Mouse (Mus musculus): Measurements from ENCODE around the gene Hlf. TPM values are rescaled to one million over a fixed set of nuclear protein-coding genes. Genes with fewer than 3 reads are reported as not detected.

Hlf gene
- 1.6 and 2.4 TPM in 2 replicates for polyA plus RNA-seq (2015; fragmentation: Nextera tagmentation; extraction: Ambion mirVana)

GRCm38 (mm10) chr11:90390817-90391173 is at the start of gene Hlf:
Hlf (minus strand) TSS chr11:90390895.

Other genes with a start within 250 kb of the Hlf start
- gene Gm45716, start 203.2 kb downstream of the Hlf start, polyA plus RNA-seq (2015; fragmentation: Nextera tagmentation; extraction: Ambion mirVana), result 43.9 and 47.3 TPM in 2 replicates
- 20.0 and 49.3 TPM in 2 replicates for gene Mmd, start 141.4 kb downstream of the Hlf start, polyA plus RNA-seq (2015; fragmentation: Nextera tagmentation; extraction: Ambion mirVana)
- gene Stxbp4, start 247.2 kb upstream of the Hlf start, polyA plus RNA-seq (2015; fragmentation: Nextera tagmentation; extraction: Ambion mirVana), result 5.2 and 5.7 TPM in 2 replicates
- gene Cox11, start 247.3 kb upstream of the Hlf start, polyA plus RNA-seq (2015; fragmentation: Nextera tagmentation; extraction: Ambion mirVana), result 28.6 and 34.3 TPM in 2 replicates